Mouse (Mus musculus) spleen, postnatal 10 days (tissue): ENCODE measurements around the gene 1700028P14Rik.

ENCODE experiments used
- DNase-seq, 2 experiments: peaks; one replicate each; pipeline ENCODE4 v3.0.0; 2021 to 2022; ENCODE audit warnings: low spot score in 2 of 2

Gene 1700028P14Rik

DNA sequence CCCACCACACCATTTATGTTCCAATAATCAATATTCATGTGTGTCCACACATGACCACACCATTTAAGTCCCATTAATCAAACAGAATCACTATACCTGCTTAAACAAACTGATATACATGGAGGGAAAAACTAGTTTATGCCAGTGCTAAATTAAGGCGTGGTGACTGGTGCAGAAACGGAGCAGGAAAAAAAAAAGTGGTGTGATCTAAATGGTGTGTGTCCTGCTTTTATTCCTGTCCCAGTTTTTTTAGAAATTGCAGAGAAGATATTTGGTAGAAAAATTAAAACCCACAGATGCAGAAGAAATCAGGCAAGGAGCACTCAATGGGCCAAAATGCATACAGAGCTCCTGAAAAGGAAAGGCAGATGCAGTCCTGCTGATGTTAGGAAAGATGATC lies 44.7 kb downstream of the 1700028P14Rik start:
- no peak for DNase-seq

DNA sequence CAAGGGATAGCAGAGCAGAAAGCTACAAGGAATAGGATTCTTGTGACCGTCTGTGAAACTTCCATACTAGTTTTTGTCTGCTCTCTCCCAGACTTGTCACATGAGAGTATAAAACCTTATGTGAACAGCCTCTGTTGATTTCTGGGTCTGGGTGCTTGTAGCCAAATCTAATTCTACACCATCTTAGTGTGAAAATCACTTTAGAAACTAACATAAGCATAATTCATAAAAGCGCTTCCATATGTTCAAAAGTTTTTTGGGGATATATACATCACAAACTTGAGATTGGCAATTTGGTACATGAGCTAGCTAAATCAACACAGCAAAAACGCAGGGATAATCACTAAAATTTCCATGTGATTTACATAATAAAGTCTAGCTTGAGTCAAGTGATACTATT lies 57.7 kb downstream of the 1700028P14Rik start:
- no peak for DNase-seq

DNA sequence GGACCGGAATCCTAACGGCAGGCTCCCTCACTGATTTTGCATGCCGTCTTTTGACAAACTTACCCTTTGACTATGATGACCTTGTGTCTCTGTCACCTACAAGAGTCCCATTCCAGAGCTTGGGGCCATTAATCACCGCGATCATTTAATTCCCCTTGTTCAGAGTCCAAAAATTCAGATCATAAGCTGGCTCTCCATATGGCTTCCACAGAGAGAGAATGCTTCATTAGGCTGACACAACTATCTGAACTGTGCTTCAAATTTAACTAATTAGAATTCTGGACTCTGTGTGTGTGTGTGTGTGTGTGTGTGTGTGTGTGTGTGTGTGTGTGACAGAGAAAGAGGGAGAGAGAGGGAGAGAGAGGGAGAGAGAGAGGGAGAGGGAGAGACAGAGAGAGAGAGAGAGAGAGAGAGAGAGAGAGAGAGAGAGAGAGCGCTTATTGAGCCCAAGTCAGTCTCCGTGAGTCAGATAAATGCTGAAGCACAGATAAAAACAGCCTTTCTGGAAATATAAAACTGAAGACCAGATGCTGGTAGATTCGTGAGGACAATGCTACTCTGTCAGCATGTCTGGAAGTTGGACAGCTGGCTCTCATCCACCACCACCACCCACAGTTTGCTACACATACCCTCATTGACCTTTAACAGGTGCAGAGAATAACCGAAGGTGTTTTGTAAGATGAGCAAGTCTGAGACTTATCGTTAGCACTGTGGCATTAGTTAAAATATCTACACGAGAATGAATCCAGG lies 73.8 kb downstream of the 1700028P14Rik start:
- DNase-seq, result no peak

DNA sequence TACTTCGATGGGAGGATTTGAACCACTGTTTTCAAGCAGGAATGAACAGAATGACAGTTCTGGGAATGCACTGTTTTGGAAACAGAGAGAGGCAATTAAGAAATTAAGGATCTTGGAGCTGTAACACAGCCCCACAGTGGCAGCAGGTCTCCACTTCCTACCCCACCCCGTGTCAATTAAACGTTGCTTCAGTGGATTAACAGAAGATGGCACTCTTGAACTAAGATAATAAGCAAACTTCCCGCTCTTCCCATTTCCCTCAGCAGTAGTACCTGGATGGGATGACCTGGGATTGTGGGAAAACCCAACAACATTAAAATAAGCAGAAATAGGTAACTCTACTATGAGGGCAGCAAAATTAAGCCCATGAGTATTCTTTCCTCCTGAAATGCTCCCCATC lies 75.9 kb downstream of the 1700028P14Rik start:
- DNase-seq, result no peak

DNA sequence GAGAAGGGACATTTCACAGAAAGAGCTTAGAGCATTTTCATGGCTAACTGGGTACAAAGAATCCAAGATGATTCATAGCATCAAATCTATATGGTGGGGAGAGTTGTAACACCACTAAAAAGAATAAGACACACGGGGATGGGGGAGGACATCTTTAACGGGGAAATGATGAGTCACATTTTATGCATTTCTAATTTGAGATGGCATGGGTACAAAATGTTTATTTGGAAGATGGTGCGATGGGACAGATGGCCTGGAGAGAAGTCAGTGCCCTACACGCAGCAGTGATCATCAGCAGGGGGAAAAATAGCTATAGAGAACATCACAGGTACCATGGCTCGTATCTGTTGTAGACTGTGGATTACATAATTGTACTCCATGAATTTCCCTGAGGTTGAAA lies 88.9 kb downstream of the 1700028P14Rik start:
- no peak for DNase-seq

DNA sequence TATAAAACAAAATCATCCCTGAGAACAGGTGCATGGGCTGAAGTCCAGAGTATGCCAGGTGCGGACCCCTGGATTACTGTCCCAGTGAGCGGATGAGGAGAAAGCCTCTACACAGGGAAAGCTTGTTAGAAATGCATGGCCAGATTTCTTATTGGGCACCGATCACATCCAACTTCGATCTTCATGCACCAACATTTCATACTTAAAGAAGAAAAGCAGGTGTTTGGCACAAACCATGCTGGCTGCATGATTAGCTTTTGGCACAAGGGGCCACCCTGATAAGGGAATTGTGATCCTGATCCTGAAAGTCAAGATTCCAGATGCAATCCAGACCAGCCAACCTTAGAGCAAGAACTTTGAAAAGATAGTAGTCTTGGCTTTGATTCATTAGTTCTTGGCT lies 90.0 kb downstream of the 1700028P14Rik start:
- no peak for DNase-seq

DNA sequence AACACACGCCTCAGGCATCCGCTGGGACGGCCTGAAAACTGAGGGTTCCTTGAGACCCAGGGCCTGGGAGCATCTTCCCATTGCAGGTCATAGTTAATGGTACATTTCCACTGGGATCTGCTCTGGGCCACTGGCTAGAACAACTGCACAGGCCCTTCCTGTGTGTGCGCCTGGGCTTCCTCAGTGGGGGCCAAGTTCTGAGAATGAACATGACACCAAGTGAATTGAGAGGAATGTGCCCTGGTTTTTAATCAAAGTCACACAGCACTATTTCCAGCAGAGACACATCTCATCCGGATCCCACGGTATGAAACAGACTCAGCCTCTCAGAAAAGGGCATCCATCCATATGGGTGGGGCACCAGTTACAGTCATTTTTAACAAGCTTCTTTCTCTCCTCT lies 90.6 kb downstream of the 1700028P14Rik start:
- no peak for DNase-seq

DNA sequence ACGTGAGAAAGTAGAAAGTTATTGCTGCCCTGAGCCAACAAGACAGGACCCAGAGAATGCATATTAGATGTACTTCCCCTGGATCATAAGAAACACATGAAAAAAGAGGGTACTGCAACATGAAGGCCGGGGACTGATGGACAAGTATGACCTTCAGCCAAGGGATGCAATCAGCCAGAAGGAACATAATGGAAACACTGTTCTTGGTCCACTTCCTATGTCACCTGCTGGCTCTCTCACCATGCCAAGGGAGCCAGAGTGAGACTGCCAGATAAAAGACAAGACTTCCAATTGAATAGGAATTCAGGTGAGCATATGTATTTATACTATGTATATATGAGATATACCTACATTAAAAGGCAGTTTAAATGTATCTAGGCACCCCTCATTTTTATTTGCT lies 99.2 kb downstream of the 1700028P14Rik start:
- DNase-seq, result no peak

DNA sequence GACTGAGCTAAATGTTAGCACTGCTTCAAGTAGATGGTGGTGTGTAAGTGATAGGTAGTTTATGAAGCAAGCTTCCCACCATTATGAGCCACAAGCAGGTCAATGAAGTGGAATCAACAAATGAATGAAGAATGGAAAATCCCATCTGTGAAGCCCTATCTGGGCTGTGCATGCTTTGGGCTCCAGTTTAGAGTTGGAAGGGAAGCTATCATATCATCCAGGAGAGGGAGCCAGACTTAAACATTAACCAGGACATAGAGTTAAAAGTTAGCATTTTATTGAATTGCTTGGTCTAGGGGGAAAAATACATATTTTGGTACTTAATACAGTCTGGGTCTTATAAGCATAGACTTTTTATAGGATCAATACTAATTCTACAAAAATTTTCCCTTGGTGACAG lies 107.0 kb downstream of the 1700028P14Rik start:
- DNase-seq, result no peak

DNA sequence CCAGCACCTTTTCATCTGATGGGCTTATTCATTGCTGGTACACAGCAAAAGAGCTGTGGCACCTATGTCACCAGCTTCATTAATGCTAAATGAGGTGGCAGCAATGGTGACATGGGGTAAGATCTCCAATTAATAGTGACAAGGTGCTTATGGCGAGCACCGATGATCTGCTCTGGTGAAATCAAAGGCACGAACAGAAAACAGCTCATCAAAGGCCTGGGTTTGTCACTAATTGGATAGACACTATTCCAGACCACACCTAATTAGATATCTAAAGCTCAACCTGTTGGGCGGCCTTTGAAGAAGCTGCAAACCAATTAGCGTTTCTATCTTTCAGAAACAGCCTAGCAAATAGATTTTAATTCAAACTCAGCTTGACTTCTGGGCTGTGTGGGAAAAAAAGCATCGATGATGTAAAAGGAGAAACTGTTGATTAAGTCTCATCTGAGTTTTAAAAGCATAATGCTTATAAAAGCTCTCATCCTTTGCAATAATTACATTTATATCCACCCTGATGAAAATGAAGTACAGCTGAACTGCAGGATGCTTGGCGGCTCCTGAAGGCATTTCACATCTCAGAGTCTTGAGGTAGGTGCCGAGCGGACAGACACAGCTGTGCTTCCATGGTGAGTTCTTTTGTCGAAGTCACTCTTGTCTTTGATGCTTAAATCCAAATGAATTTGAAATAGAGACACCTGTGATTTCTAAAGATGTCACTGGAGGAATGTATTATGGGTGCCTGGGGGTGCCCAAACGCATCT lies 109.2 kb downstream of the 1700028P14Rik start:
- no peak for DNase-seq

DNA sequence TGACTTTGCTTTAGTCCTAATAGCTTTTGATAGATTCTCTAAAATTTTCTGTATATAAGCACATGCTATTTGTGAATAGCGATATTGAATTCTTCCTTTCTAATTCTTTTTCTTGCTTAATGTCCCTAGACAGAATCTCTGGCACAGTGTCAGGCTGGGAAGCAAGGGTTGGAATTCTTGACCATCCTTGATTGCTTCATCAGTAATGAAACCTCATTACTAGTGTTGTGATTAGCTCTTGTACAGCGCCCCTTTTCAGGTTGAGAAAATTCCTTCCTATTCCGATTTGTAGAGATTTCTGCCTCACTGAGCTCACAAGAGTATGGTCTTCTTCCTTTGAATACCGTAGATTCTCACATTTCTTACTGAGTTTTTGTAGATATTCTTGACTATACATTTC lies 109.9 kb downstream of the 1700028P14Rik start:
- no peak for DNase-seq

DNA sequence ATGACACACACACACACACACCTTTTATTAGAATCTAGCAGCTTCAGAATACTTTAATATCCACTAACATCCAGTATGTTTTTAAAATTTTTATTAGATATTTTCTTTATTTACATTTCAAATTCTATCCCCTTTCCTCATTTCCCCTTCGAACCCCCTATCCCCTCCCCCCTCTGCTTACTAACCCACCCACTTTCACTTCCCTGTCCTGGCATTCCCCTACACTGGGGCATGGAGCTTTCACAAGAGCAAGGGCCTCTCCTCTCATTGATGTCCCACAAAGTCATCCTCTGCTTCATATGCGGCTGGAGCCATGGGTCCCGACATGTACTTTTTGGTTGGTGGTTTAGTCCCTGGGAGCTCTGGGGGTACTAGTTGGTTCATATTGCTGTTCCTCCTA lies 116.9 kb downstream of the 1700028P14Rik start:
- DNase-seq, result no peak

DNA sequence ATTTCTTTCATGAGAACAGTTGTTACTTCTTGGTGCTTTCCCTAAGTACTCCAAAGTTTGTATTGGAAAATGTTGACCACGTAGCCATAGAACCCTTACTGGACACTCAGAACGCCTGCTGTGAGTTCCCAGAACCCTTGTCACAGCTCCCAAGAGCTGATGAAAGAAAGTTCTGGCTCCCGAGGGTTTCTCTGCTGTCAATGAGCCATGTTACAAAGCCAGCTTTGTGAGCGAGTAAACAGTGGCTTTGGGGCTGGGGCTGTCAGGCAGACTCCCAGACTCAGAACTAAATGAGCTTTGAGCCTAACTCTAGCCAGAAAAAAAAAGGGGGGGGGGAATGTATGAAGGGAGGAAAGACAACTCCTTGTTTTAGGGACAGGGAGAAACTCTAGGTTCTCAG lies 120.7 kb downstream of the 1700028P14Rik start:
- no peak for DNase-seq

DNA sequence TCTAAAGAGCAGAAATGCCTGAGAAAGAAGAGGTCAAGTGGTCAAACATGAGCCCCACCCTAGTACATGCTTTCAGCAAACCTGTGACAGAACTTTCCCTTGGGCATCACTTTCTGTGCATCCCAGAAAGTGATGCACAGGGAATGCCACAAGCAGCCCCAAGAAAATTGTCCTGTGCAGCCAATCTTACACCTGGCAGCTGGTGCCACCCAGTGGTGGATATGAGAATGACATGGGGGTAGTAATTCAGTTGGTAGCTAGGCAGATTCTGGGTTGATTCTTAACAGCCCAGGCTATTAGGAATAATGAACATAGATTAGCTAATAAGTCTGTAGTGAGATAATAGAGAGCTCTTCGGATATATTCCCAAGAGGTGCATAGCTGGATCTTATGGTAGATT lies 128.9 kb downstream of the 1700028P14Rik start:
- DNase-seq, result peak; percentile 28 to 70

DNA sequence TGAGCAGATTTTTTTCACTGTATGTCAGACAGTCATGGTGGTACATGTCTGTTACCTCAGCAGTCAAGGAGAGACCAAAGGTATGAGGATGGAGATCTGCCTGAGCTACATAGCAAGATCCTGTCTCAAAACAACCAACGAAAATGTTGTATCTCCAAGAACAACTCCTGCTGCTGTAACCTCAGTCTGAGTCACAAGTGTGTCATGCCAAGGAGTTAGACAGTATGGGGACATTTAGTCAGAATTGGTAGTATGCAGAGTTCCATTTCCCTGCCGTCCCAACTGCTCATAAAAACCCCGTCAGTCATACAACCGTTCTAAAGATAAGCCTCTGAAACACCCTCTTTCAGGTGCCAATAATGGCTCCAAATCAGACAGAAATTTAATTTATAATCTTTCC lies 130.8 kb downstream of the 1700028P14Rik start:
- no peak for DNase-seq

DNA sequence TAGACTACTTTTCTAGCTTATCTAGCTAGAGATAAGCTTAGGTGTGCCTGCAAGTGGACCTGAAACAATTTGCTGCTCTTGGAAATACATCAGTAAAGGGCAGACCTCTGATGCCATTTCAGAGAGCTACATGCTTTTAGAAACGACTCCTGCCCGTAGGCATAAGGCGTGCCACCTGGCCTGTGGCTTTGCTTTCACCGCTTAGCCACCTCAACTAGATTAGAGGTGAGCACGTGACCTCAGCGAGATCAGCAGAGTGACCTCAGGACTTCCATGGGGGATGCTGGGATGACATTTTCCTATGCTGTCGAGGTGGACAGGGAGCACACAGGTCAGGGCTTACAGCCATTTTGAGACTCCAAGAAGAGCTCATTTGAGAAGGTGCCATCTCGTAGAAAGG lies 131.5 kb downstream of the 1700028P14Rik start:
- DNase-seq, result no peak

DNA sequence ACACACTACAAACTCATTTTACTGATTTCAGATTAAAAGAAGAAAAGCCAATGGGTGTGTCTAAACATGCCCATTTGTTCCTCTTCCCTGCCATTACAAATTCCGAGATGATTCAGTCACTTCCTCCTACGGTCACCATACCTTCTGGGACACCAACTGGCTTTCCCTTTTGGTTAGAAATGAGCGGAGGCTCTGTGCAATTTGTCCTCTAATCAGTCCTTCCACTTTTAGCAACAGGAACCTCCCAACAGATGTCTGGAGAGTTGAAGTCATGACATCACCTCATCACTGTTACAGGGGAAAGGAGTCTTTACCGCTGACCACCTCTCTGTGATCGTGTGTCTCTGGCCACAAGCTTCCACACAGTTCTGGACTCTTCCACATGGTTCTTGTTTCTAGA lies 132.0 kb downstream of the 1700028P14Rik start:
- no peak for DNase-seq

DNA sequence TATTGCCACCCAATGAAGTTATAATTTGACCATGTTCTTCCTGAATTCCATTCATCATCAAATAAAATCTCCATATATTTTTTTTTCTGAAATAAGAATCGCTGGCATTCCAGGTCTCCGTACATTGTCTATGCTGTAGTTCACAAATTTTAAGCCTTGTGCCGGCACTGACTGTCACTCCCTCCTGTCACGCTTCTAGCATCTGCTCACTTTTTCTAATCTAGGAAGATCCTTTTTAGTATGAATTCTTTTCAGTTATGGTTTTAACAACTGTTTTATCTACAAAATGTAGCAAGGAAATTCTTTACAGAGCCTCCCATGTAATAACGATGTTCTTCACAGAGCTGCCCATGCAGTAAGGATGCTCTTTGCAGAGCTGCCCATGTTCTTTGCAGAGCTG lies 134.1 kb downstream of the 1700028P14Rik start:
- DNase-seq, result no peak

DNA sequence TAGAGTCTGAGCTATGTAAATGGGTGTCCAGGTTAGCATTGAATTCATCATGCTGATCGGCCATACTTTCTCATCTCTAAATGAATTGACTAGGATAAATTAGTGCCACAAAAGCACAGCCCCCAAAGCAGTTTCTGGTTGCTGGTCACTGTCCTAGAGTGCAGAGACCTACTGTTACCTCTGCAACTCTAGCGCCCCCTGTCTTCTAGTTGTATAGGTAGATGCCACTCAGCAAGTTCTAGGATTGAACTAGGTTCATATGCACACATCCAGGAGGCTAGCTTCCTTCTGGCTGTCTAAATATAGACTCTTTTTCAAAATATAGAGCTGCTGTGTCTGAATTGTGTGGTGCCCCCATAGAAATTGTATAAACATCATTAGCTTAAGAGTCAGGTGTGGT lies 141.3 kb downstream of the 1700028P14Rik start:
- DNase-seq, result no peak
